Mouse (Mus musculus) lung, embryonic 14.5 days (tissue): Measurements from ENCODE around the gene Tex264. TPM values are rescaled to one million over a fixed set of nuclear protein-coding genes. Genes with fewer than 3 reads are reported as not detected.

ENCODE experiments used
- ATAC-seq: fragments of 200-750 bp; cut with Nextera tagmentation; 2 replicates; pipeline ENCODE4 v1.8.0; 2017; ENCODE audit warnings: mild to moderate bottlenecking, moderate TSS enrichment, moderate library complexity; ENCODE audit not compliant: insufficient read depth
- DNase-seq: peaks from one replicate; pipeline ENCODE4 v3.0.0-alpha.2; 2015
- H3K27ac ChIP-seq: fragments of 300-500 bp; sonication (generic); 2 replicates; pipeline ENCODE4 v1.5.1; 2014; ENCODE audit warnings: low read depth, mild to moderate bottlenecking, moderate library complexity
- H3K27me3 ChIP-seq: fragments of 300-500 bp; sonication (generic); 2 replicates; pipeline ENCODE4 v1.6.1; 2014; ENCODE audit warnings: low read length, control low read depth; ENCODE audit not compliant: insufficient read depth
- H3K36me3 ChIP-seq: fragments of 300-500 bp; sonication (generic); 2 replicates; pipeline ENCODE4 v1.6.1; 2014; ENCODE audit warnings: control low read depth; ENCODE audit not compliant: insufficient read depth
- H3K4me1 ChIP-seq: fragments of 300-500 bp; sonication (generic); 2 replicates; pipeline ENCODE4 v1.6.1; 2014; ENCODE audit warnings: antibody characterized with exemption, control low read depth; ENCODE audit not compliant: insufficient read depth
- H3K4me2 ChIP-seq: fragments of 300-500 bp; sonication (generic); 2 replicates; pipeline ENCODE4 v1.6.1; 2014; ENCODE audit warnings: mild to moderate bottlenecking
- H3K4me3 ChIP-seq: fragments of 300-500 bp; sonication (generic); 2 replicates; pipeline ENCODE4 v1.5.1; 2014; ENCODE audit warnings: low read depth, low read length
- H3K9ac ChIP-seq: fragments of 300-500 bp; sonication (generic); 2 replicates; pipeline ENCODE4 v1.6.1; 2014
- H3K9me3 ChIP-seq: fragments of 300-500 bp; sonication (generic); 2 replicates; pipeline ENCODE4 v1.6.1; 2016; ENCODE audit warnings: low read depth, low read length, control low read depth
- CTCF ChIP-seq: IDR thresholded peaks from 2 replicates; pipeline ENCODE4 v1.5.1; 2016; ENCODE audit warnings: antibody characterized with exemption, low read depth
- WGBS: fragments of 180-500 bp; shearing (Covaris S2); extraction: QIAGEN DNeasy Blood & Tissue Kit; methylation state at CpG from one replicate; pipeline ENCODE4 v1.1.7; 2014; 5-methylcytosine and 5-hydroxymethylcytosine counted together
- polyA plus RNA-seq: library from polyadenylated mRNA; unstranded; fragments of >200 nt; fragmentation: Nextera tagmentation; extraction: Ambion mirVana; gene quantifications from 2 replicates; pipeline ENCODE4 v1.2.1, GENCODE M21; 2014

Gene Tex264
- polyA plus RNA-seq, 1 experiment from 2014 or later = 47.8 TPM

GRCm38 (mm10) chr9:106626282-106626681 lies 59.4 kb downstream of the Tex264 start, which contains the start of gene Iqcf6:
Iqcf6 (plus strand) TSS chr9:106626582.
- no peak for TF ChIP-seq CTCF
- 69% methylated on average over 2 of the region's 2 CpGs for WGBS
- no peaks in the 10 kb centered on the region for H3K36me3 ChIP-seq
- no peaks in the 10 kb centered on the region for H3K9me3 ChIP-seq
- no peak for DNase-seq
- no peaks in the 10 kb centered on the region for H3K27me3 ChIP-seq
- H3K27ac ChIP-seq = no peak within 1 kb of the TSS
- no peak within 1 kb of the TSS for H3K4me3 ChIP-seq
- H3K9ac ChIP-seq = no peak within 1 kb of the TSS
- no peak for ATAC-seq
- H3K4me2 ChIP-seq = no peak within 1 kb of the TSS
- no peaks in the 10 kb centered on the region for H3K4me1 ChIP-seq

GRCm38 (mm10) chr9:106617496-106617895 lies 68.2 kb downstream of the Tex264 start:
- Histone ChIP-seq H3K36me3 (no peaks in the 10 kb centered on the region), H3K4me1 (no peaks in the 10 kb centered on the region), H3K9me3 (no peaks in the 10 kb centered on the region), H3K27ac (no peak overlapping the region), H3K9ac (no peak overlapping the region), H3K27me3 (no peaks in the 10 kb centered on the region), H3K4me3 (no peak overlapping the region), H3K4me2 (no peak overlapping the region)
- ATAC-seq (no peak), DNase-seq (no peak)
- WGBS = 78% methylated on average over 3 of the region's 3 CpGs
- TF ChIP-seq CTCF = no peak

- no peak overlapping the region for H3K9ac ChIP-seq
- H3K36me3 ChIP-seq = no peaks in the 10 kb centered on the region
- no peak overlapping the region for H3K4me2 ChIP-seq
- DNase-seq = no peak
- no peak overlapping the region for H3K27ac ChIP-seq
- TF ChIP-seq CTCF = no peak
- WGBS = 74% methylated on average over 9 of the region's 9 CpGs
- no peak overlapping the region for H3K4me3 ChIP-seq
- no peaks in the 10 kb centered on the region for H3K27me3 ChIP-seq
- no peaks in the 10 kb centered on the region for H3K9me3 ChIP-seq
- no peaks in the 10 kb centered on the region for H3K4me1 ChIP-seq
- no peak for ATAC-seq
These were observed 69.4 kb downstream of the Tex264 start for GRCm38 (mm10) chr9:106616306-106616705.

- Histone ChIP-seq H3K9me3 (no peaks in the 10 kb centered on the region), H3K4me3 (no peak overlapping the region), H3K9ac (no peak overlapping the region), H3K4me1 (no peaks in the 10 kb centered on the region), H3K4me2 (no peak overlapping the region), H3K27ac (no peak overlapping the region), H3K36me3 (no peaks in the 10 kb centered on the region), H3K27me3 (no peaks in the 10 kb centered on the region)
- DNase-seq (peak; percentile 37), ATAC-seq (no peak)
- TF ChIP-seq CTCF = no peak
- WGBS = 15% methylated on average over 3 of the region's 3 CpGs
These were observed 71.1 kb downstream of the Tex264 start for GRCm38 (mm10) chr9:106614616-106615015.

- Histone ChIP-seq H3K4me1 (no peaks in the 10 kb centered on the region), H3K27me3 (no peaks in the 10 kb centered on the region), H3K27ac (no peak overlapping the region), H3K36me3 (no peaks in the 10 kb centered on the region), H3K4me2 (no peak overlapping the region), H3K4me3 (no peak overlapping the region), H3K9ac (no peak overlapping the region), H3K9me3 (no peaks in the 10 kb centered on the region)
- WGBS = 57% methylated on average over 2 of the region's 2 CpGs
- DNase-seq = no peak
- ATAC-seq = no peak
- TF ChIP-seq CTCF = no peak
These were observed 71.8 kb downstream of the Tex264 start for GRCm38 (mm10) chr9:106613951-106614350.

- DNase-seq = no peak
- Histone ChIP-seq H3K4me1 (no peaks in the 10 kb centered on the region), H3K27ac (no peak overlapping the region), H3K4me2 (no peak overlapping the region), H3K9ac (no peak overlapping the region), H3K27me3 (no peaks in the 10 kb centered on the region), H3K9me3 (no peaks in the 10 kb centered on the region), H3K36me3 (no peaks in the 10 kb centered on the region), H3K4me3 (no peak overlapping the region)
- 77% methylated on average over 4 of the region's 4 CpGs for WGBS
- no peak for TF ChIP-seq CTCF
- ATAC-seq = no peak
These were observed 75.0 kb downstream of the Tex264 start for GRCm38 (mm10) chr9:106610727-106611126.

Other genes with a start within 250 kb of the Tex264 start
- 33.2 and 34.9 TPM in 2 replicates for gene Acy1, start 247.6 kb downstream of the Tex264 start, polyA plus RNA-seq
- gene Abhd14b, start 238.5 kb downstream of the Tex264 start, polyA plus RNA-seq = 10.0 and 11.0 TPM in 2 replicates
- 46.0 and 48.4 TPM in 2 replicates for gene Abhd14a, start 238.2 kb downstream of the Tex264 start, polyA plus RNA-seq
- gene Pcbp4, start 232.6 kb downstream of the Tex264 start, polyA plus RNA-seq = 95.9 and 109 TPM in 2 replicates
- gene Gpr62, start 220.0 kb downstream of the Tex264 start, polyA plus RNA-seq = 0.26 and 0.34 TPM in 2 replicates
- 45.2 and 52.7 TPM in 2 replicates for gene Rrp9, start 210.0 kb downstream of the Tex264 start, polyA plus RNA-seq
- 1.6 and 2.4 TPM in 2 replicates for gene Parp3, start 209.0 kb downstream of the Tex264 start, polyA plus RNA-seq
- not detected in 2 replicates for gene Iqcf1, start 186.0 kb downstream of the Tex264 start, polyA plus RNA-seq
- not detected in 2 replicates for gene Iqcf5, start 171.4 kb downstream of the Tex264 start, polyA plus RNA-seq
- gene Iqcf3, start 124.3 kb downstream of the Tex264 start, polyA plus RNA-seq = not detected in 2 replicates
- gene Iqcf4, start 114.9 kb downstream of the Tex264 start, polyA plus RNA-seq = not detected in 2 replicates
- gene Iqcf6, start 59.3 kb downstream of the Tex264 start, polyA plus RNA-seq = not detected in 2 replicates
- gene Grm2, start 29.8 kb downstream of the Tex264 start, polyA plus RNA-seq = not detected in 2 replicates
- 4.5 and 5.7 TPM in 2 replicates for gene Rad54l2, start 103.3 kb upstream of the Tex264 start, polyA plus RNA-seq
- 26.6 and 27.8 TPM in 2 replicates for gene Dcaf1, start 135.9 kb upstream of the Tex264 start, polyA plus RNA-seq
- 22.2 and 25.3 TPM in 2 replicates for gene Rbm15b, start 201.5 kb upstream of the Tex264 start, polyA plus RNA-seq
- 246 and 279 TPM in 2 replicates for gene Manf, start 206.1 kb upstream of the Tex264 start, polyA plus RNA-seq